Mouse (Mus musculus) spleen, adult 18-20 months (tissue): ENCODE measurements around the gene 5730409E04Rik.

Experiments
- DNase-seq, 2 experiments: peaks; one replicate each; pipeline ENCODE4 v3.0.0; 2022; ENCODE audit warnings: mixed read lengths in 2 of 2

Gene 5730409E04Rik

DNA sequence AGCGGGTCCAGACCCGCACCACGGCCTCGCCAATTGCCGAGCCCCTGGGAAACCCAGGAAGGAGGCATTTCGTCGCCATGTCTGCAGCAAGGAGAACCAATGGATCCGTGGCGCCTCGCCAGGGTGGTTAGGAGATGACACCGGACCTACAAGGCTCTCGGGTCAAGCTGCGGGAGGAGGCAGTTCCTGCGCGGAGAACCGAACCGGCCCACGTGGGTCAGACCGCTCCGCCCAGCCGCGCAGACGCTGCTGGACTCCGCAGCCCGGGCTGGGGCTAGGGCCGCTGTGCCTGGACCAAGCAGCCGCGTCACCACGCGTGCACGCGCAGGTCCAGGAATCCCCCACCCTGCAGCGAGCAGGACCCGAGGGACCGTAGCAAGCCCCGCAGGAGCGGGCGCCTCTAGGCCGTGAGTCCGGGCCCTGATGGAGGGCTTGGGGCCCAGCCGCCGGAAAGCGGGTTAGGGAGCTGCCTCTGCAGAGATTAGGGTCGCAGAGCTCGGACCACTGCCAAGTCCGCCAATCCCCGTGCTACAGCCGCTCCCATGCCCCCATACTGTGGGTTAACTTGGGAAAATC lies at the start of gene 5730409E04Rik:
5730409E04Rik (plus strand) TSS at position 213 of the 576 bp plus-strand sequence.
- peak; percentile 33 to 55 for DNase-seq

DNA sequence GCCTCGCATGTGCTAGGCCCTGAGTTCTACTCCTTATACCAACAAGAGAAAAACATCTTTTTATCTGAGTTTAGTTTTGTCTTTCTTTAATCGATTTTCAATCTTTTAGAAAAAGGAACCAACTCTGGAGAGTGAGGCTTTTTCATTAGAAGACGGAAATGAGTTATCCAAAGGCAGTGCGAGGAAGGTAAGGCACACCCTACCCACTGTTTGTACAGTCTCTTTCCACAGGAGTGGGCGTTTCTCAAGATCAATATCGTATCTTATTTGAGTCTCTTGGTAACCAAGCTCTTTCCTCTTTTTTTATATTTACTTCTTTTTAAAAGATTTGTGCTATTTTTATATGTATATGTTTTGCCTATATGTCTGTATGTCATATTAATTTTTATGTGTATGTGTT lies 45.8 kb upstream of the 5730409E04Rik start:
- DNase-seq = no peak

DNA sequence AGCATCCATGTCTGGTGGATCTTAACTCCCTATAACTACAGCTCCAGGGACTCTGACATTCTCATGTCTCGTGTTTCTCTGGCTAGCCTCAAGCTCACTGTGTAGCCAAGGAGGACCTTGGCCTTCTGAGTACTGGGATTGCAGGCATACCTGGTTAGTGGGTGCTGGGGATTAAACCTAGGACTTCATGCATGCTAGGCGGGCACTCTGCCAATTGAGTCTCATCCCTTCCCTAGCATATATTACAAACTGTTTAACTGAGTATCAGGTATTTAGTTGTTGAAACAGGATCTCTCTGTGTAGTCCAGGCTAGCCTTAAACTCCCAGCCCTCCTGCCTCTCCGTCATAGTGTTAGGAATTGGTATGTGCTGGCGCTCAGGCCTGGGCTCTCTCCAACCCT lies 42.4 kb upstream of the 5730409E04Rik start:
- DNase-seq = no peak

DNA sequence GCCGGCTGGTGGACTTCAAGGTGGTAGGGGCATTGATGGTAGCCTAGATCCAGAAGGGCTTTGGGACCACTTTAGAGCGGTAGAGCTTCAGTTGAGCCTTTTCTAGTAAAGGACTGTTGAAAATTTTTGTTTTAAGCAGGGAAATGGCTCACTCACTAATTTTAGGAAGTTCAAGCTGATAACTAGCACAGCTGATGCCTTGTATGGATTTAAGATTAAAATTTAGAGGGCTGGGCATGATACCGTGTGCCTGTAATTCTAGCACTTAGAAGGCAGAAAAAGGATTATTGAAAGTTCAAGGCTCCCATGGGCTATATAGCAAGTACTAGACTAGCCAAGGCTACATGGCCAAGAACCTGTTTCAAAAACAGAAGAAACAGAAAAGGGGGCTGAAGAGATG lies 39.8 kb upstream of the 5730409E04Rik start:
- DNase-seq = no peak

DNA sequence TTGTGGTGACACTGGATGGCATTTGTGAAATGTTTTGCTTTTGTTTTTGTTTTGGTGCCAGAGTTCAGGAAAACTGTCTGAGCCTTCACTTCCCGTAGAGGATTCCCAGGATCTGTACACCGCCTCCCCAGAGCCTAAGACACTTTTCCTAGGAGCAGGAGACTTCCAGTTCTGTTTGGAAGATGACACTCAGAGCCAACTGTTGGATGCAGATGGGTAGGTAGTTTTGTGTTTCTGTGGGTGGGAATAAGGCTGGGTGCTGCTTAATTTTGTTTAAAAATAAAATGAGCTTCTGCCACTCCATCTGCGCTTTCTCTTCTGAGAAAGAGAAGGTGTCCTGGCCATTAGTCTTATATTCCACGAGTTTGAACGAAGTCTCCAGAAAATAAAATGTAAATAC lies 33.3 kb upstream of the 5730409E04Rik start:
- no peak for DNase-seq

DNA sequence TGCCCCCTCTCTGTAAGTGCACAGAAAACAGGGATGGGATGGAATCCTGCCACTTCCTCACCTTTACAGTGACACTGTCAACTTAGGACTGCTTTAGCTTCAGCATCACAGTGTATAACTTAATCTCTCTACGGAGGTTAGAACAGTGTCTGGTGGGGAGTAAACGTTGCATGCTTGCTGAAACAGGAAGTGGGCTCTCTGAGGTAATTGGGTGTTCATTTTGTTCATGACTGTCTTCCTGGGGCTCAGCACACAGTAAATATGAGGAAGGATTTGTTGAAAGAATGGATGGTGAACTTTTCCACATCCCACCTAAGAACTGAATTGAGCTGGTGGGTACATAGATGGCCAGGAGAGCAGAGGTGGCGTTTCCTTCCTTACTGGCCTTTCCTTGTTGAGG lies 31.7 kb upstream of the 5730409E04Rik start:
- DNase-seq = no peak

DNA sequence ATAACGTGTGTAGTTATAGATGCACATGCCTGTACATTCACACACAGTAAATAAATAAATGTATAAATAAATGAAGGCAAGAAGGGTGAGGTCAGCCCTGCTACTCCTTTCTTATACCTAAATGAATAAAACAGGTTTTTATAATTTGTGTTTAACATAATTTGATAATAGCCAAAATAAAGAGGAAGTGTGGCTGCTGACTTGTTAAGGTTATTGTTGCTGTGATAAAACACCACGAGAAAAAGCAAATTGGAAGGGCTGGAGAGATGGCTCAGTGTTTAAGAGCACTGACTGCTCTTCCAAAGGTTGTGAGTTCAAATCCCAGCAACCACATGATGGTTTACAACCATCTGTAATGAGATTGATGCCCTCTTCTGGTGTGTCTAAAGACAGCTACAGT lies 30.5 kb upstream of the 5730409E04Rik start:
- no peak for DNase-seq

DNA sequence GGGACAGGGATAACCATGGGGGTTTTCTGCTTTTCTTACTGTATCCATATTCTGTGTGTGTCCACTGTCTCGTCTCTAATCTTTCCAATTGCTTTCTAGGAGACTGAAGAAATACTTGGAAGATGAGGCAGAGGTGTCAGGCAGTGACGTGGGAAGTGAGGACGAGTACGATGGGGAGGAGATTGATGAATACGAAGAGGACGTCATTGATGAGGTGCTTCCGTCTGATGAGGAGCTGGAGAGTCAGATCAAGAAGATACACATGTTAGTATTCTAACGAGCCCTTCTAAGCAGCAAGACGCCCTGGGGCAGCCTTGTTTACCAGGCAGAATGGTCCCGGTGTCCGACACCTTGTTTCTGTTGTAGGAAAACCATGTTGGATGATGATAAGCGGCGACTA lies 23.9 kb upstream of the 5730409E04Rik start:
- DNase-seq = no peak

DNA sequence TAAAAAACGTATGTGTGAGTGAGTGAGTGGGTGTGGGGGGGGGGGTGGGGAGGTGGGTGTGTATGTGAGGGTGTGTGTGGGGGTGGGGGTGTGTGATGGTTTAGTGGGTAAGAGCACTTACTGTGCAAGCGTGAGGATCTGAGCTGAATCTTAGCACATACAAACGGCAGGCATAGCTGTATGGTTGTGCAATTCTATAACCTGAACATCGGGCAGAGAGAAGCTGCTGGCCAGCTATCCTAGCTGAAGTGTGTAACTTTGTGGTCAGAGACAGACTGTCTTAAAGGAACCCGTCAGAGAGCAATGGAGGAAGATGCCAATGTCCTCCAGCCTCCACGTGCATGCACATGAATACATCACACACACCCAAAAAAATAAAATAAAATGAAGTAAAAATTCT lies 17.6 kb upstream of the 5730409E04Rik start:
- DNase-seq = no peak

DNA sequence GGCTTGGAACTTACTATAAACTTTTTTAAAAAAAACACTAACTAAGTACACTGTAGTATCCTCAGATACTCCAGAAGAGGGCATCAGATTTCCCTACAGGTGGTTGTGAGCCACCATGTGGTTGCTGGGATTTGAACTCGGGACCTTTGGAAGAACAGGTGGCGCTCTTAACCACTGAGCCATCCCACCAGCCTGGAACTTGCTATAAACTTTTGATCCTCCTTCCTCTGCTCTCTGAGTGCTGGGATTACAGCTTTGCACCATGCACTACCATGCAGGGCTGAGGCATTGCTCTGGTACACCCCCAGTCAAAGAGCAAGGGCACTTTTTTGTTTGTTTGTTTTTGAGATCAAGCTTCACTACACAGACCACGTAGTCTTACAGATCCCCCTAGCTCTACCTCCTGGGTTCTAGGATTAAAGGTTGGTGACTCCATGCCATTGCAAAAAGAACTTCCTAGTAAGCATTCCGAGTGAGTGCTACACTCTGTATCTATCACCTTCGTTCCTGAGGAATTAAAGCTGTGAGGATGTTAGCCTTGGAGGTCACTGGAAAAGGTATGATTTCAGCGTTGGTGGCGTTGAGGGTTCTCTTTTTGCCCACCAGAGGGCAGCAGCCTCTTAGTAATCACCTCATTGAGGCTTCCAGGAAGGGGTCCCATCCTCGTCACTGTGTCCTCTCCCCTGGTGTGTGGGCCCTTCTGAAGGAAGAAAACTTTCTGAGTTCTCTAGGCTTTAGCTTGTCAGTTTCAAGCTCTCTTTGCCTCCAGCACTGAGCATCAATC lies 9.5 kb upstream of the 5730409E04Rik start:
- DNase-seq = peak in 1 of 2 experiments; percentile 57

DNA sequence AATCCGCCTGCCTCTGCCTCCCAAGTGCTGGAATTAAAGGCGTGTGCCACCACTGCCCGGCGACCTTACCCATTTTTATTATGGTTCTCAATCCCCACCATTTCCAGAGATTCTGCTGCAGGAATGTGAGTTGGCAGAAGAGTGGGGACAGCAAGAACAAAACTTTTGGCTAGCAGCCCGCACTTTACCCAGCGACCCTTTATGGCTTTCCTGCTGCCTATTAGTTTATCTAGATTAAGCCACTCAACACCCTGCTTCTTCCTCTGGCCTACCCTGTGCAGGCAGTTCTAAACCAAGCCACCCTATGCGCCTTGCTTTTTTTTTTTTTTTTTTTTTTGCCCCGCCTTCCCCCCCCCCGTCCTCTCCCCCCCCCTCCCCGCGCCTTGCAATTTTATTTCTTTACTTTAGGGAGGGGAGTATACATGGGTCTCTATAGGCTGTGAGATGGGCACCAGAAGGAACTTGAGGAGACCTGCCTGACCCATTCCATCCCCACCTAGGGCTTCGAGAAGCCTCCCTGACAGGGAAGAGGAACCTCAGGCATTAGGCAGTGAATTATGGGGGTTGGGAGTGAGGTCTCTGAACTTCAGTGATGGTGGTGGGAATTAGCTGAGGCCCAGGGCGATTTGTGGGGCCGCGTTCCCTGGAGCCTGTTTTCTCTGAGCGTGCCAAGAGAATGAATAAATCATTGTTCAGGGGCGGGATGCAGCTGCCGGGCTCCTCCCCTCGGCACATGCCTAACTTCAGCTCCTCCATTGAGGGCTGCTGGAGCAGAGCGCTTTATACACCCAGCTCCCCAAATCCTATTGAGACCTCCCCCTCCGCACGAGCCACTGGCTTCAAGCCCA lies 7.8 kb upstream of the 5730409E04Rik start:
- no peak for DNase-seq

DNA sequence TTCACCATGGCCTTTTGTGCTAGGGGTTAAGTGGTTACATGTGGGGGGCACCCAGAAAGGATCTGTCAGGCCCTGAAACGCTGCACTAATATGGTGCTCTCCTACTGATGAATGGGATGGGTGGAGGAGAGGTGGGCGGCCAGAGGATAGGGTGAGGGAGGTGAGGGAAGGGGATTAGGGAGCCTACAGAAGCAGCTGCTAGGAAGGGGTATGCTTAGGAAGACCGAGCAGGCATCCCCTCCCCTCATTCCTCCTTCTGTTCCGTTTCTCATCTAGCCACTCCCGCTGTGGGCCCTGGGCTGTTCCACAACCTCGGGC lies 7.2 kb upstream of the 5730409E04Rik start:
- DNase-seq = no peak

DNA sequence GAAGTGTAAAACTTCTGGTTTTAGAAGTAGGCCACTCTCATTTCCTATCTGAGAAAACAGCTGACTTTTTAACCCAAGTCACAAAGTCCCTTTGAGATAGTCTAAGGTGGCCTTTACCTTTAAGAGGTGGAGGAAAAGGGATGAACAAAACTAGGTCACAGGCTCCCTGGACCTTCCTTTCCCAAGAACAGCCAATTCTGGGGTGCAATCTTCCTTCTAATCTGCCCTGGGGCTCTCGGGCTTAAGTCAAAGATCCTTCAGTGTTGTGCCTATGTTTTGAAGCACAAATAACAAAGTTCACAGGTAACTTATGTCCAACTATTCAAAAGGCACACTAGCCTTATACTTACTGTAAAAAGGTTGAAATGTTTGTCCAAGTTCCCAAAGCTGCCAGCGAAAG lies 5.5 kb upstream of the 5730409E04Rik start:
- DNase-seq = no peak

DNA sequence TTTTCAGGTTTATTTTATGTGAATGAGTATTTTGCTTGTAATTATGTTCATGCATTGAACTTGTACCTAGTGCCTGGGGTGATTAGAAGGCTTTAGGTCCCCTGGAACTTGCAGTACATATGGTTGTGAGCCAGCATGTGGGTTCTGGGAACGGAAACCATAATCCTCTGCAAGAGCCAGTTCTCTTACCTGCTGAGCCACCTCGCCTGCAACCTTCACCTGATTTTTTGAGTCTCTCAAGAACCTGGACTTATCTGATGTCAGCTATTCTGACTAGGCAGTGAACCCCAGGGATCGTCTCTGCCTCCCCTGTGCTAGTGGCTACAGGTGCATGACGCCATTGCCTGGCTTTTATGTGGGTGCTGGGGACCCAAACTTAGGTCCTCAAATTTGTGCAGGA lies 3.9 kb upstream of the 5730409E04Rik start:
- no peak for DNase-seq

DNA sequence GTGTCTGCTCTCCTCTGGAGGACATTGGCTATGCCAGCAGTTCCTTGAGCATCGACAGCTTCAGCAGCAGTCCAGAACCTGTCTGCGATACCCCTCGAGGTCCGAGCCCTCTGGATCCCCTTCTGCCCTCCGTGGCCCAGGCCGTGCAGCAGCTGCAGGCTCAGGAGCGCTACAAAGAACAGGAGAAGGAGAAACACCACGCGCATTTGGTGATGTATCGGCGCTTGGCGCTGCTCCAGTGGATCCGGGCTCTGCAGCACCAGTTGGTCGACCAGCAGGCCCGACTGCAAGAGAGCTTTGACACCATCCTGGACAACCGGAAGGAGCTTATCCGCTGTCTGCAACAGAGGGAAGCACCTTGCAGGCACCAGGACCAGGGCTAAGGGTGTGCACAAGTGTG lies 2.4 kb downstream of the 5730409E04Rik start:
- DNase-seq = no peak

DNA sequence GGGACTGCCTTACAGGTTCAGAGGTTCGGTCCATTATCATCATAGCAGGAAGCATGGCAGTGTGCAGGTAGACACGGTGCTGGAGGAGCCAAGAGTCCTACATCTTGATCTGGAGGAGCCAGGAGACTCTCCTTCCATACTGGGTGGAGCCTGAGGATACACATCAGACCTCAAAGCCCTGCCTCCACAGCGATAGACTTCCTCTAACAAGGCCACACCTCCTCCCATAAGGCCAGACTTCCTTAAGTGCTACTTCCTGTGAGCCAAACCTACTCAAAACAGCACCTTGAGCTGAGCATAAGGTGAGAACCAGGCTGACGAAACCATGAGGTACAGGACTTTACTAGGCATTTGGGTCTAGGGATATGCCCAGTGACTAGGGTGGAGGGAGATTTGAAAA lies 6.7 kb downstream of the 5730409E04Rik start:
- no peak for DNase-seq

DNA sequence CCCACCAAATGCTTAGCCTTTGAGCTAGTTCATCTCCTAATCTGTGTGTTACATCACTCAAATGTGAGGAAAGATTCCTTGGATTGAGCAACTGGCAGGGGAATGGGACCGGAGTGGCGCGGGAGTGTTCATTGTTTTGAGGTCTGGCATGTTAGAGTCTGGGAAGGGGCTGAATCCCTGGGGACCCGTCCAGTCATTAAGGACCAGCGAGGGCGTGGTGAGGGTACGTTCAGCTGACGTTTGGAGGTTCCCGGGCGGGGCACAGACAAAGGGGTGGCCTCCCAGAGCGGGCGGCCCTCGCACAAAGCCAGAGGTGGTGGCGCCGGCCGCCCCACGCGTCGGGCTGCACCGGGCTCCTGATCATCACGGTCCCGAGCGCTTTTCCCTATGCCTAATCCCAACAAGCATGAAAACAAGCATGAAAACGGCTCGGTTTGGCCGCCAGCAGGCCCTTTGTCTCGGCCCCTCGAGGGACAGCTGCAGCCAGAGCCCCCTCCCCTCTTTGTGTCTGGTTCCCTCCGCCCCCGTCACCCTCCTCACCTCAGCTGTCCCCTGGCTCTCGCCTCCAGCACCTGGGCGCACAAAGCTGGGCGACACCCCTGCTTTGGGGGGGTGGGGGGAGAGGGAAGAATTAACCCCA lies 10.2 kb downstream of the 5730409E04Rik start:
- no peak for DNase-seq

DNA sequence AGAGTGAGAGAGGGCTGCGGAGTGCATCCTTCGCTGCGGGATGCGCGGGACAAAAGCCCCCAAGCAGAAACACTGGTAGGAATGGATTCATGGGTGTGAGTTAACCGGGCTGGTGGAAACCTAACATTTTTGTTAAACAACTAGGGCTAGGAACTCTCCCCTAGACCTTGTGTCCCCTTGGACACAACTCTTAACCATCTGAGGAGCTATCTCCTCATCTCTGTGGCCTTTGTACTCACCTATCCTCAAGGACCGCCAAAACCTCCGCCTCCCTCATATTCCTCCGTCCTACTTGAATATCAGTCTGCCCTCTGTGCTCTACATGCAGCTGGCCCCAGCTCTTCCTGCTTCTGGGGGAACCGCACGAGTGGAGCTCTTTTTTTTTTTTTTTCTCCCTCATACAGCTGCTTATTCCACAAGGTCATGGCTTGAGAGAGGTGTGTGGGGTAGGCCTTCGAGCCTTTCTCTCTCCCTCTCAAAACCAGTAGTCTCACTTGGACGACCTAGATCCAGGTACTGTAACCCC lies 10.8 kb downstream of the 5730409E04Rik start:
- DNase-seq = no peak

DNA sequence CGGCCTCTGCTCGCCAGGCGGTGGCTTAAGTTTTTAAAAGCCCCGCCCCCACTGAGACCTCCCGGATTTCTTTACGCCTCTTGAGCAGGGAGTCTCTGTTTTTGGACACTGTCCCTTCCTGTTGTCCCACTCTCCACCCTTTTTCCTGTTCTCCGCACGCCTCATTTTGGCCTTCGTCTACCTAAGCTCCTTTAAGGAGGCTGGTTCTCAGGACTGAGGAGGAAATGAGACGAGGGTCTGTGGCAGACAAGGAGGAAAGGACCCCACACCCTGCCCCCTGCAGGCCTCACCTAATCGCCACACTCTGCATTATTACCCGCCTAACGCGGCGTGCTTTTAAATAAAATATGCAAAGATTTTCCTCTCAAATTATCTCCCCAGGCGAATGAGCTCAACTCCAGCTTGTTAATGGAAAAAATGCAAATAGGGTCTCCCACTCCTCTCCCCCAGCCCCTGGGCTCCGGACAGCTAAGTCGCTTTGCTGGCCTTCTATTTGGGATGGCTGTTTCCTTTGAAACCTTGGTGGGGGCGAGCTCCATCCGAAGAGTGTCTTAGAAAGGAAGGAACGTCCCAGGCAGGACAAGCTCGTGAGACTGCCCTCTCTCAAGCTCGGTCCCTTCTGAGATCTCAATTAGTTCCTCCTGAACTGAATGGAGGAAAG lies 17.5 kb downstream of the 5730409E04Rik start:
- DNase-seq = no peak

DNA sequence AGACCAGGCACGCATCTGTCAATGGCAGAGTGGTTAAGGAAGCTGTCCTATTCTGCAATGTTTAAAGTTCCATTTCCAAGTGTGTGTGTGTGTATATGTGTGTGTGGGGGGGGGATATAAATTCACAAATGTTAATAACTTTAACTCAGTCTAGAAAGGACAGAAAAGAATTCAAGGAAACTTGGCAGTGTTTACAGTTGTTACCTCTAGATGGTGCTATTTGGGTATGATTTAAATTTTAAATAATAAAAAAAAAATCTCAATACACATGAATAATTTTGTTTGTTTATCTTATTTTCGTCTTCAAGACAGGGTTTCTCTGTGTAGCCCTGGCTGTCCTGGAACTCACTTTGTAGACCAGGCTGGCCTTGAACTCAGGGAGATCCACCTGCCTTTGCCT lies 22.3 kb downstream of the 5730409E04Rik start:
- no peak for DNase-seq

DNA sequence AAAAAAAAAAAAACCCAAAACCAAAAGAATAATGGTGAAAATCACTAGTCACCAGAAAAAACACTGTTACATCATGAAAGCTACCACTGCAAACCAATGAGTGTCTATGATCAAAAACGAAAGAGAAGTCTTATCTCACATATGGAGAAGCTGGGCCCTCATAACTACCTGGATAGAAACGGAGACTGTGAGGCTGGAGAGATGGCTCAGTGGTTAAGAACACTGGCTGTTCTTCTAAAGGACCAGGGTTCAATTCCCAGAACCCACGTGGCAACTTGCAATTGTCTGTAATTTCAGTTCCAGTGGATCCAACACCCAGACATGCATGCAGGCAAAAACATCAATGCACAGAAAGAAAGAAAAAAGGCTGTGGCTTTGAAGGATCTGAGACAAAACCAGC lies 23.1 kb downstream of the 5730409E04Rik start:
- DNase-seq = no peak

DNA sequence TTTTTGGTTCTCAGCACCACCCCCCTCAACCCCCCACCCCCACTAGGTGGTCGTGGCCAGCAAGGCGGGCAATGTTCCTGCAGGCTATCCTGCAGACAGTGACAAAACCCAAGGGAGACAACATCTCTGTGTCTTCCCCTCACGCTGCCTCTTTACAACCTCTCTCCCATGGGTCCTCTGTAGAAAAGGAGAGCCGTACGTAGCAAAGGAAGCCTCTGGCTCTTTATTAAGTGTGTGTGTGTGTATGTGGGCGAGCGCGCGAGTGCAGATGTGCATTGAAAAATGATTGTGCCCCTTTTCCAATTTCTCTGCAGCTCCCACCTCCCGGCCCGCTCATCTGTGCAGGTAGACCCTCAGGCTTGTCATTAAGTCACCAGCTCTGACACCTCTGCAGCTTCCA lies 26.7 kb downstream of the 5730409E04Rik start:
- DNase-seq = no peak

DNA sequence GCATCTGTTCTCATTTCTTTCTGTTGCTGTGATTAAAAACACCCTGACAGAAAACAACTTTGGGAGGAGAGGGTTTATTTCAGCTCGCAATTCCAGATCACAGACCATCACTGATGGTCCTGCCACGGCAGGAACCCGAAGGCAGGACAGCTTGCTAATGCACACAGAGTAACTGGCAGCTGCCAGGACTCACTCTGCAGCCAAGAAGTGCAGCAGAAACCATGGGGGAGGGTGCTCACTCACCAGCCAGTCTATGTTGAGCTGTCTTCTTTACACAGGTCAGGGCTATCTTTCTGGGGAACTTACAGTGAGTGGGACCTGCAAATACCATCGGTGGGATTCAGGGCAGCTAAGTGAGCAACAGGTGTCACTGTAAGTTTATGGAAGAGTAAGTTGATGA lies 27.8 kb downstream of the 5730409E04Rik start:
- no peak for DNase-seq
